Mouse (Mus musculus) liver, adult (tissue): ENCODE results near the gene Elof1.
A peak's percentile ranks its signal among the peaks of the same experiment; 100 is the strongest.

Experiments
- GATA4 ChIP-seq: IDR thresholded peaks from 2 replicates; pipeline ENCODE4 v1.6.1; 2014; ENCODE audit warnings: mild to moderate bottlenecking, low read length; ENCODE audit not compliant: insufficient replicate concordance

The Elof1 gene

GRCm38 (mm10) chr9:22084667-22085021 lies 32.3 kb downstream of the Elof1 start:
- no peak for TF ChIP-seq GATA4

- no peak for TF ChIP-seq GATA4
These were observed 40.7 kb downstream of the Elof1 start for GRCm38 (mm10) chr9:22076223-22076622.

GRCm38 (mm10) chr9:22072276-22072675 lies 44.7 kb downstream of the Elof1 start:
- TF ChIP-seq GATA4, result no peak

GRCm38 (mm10) chr9:22070791-22071573 lies 46.0 kb downstream of the Elof1 start, which contains the start of the genes Gm49318 and Zfp653:
Gene Gm49318 (minus strand): TSS chr9:22071259.
Gene Zfp653 (minus strand): TSS chr9:22071376.
- TF ChIP-seq GATA4, result peak; percentile 8; the same call in 1 of the 2 replicates

GRCm38 (mm10) chr9:22069881-22070553 lies 47.0 kb downstream of the Elof1 start:
- TF ChIP-seq GATA4, result no peak

- no peak for TF ChIP-seq GATA4
These were observed 49.8 kb downstream of the Elof1 start for GRCm38 (mm10) chr9:22067195-22067594.

GRCm38 (mm10) chr9:22066433-22066832 lies 50.5 kb downstream of the Elof1 start:
- TF ChIP-seq GATA4, result no peak

- TF ChIP-seq GATA4, result no peak
These were observed 51.3 kb downstream of the Elof1 start for GRCm38 (mm10) chr9:22065642-22066041.

- TF ChIP-seq GATA4, result no peak
These were observed 52.6 kb downstream of the Elof1 start for GRCm38 (mm10) chr9:22064341-22064740.
